Mouse (Mus musculus) gastrocnemius, postnatal 4 days (tissue): Measurements from ENCODE around the gene Gja5. TPM values are rescaled to one million over a fixed set of nuclear protein-coding genes. Genes with fewer than 3 reads are reported as not detected.
"Not testable (repeated sequence)": the region's sequence is repeated elsewhere in the genome, so short reads cannot be mapped to it uniquely, and the experiment has no call there.

Experiments
- DNase-seq, 2 experiments: peaks; one replicate each; pipeline ENCODE4 v3.0.0; 2021 to 2022; ENCODE audit warnings: low spot score in 2 of 2, mixed read lengths in 2 of 2
- total RNA-seq, 2 experiments: library from RNA; stranded (reverse); gene quantifications; 2 replicates each; pipeline ENCODE4 v1.2.3; 2021

Gja5 gene
- total RNA-seq, 2 experiments from 2014 or later: 9.1 to 9.3 TPM

DNA sequence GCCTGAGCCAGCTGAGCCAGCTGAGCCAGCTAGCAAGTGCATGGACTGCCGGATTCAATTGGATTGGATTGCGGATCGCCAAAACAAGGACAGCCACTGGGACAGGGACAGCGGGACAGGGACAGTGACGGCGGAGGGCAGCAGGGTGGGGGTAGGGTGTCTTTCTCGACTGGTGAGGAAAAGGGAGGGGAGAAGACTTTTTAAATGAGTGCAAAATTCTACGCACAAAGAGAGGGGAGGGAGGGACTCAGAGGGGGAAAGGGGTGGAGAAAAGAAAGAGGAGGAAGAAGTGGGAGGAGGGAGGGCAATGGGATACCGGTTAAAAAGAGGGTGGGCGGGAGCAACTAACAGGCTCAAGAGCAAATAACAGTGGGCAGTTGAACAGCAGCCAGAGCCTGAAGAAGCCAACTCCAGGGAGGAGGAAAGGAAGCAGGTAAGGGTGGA, 127.6 kb downstream of the Gja5 start:
- DNase-seq: no peak

- DNase-seq: no peak
These were observed 131.1 kb downstream of the Gja5 start for GRCm38 (mm10) chr3:97035558-97035957.

GRCm38 (mm10) chr3:97037119-97037518, 132.6 kb downstream of the Gja5 start:
- DNase-seq: no peak

DNA sequence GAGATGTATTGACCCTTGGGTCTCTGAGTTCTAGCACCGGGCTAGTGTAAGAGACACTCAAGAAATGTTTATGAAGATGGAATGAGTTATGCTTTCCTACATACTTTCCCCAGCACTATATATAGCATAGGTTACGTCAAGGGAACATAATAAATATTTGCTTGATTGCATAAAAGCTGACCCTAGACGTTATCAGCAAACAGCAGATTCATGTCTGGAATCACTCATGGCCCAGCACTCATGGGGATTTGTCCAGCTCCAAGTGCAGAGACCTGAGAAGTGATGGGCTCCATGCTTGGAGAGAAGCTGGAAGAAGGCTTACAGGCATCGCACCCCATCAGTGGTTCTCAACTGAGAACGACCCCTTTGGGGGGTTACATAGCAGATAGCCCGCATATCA, 135.2 kb downstream of the Gja5 start:
- no peak for DNase-seq

GRCm38 (mm10) chr3:97044188-97044587, 139.7 kb downstream of the Gja5 start:
- no peak for DNase-seq

DNA sequence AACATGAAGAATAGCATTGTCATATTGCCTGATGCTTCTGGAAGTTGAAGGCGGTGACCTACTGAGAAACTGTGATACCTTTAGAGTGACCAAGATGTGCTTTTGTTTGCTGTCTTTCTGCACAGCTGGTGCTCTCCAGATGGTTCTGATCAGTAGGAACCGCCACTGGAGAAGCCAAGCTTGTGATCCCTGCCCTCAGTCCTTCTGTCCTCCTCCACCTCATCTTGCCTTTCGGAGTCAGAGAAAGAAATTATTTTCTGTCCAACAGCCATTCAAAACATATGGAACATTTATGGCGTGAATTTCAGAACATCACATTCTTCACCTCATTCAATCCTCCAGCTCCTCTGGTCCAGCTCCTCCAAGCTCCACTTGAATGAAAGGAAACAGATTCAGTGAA, 143.3 kb downstream of the Gja5 start:
- DNase-seq: no peak

DNA sequence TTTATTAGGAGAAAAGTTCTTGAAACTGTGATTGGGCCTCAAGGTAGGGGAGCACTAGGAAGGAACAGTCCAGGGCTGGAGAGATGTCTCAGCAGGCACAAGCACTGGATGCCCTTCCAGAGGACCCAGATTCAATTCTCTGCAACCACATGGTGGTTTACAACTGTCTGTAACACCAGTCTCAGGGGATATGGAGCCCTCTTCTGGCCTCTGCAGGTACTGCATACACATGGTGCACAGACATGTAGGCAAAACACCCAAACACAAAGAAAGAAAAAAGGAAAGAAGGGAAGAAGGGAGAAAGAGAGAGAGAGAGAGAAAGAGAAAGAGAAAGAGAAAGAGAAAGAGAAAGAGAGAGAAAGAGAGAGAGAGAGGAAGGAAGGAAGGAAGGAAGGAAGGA, 143.9 kb downstream of the Gja5 start:
- no peak for DNase-seq

DNA sequence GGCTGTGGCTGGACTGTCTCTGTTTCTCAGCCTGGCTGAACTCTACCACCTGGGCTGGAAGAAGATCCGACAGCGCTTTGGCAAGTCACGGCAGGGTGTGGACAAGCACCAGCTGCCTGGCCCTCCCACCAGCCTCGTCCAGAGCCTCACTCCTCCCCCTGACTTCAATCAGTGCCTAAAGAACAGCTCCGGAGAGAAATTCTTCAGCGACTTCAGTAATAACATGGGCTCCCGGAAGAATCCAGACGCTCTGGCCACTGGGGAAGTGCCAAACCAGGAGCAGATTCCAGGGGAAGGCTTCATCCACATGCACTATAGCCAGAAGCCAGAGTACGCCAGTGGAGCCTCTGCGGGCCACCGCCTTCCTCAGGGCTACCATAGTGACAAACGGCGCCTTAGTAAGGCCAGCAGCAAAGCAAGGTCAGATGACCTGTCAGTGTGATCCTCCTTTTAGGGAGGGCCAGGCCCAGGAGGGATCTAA, 146.8 kb downstream of the Gja5 start:
- DNase-seq: no peak

DNA sequence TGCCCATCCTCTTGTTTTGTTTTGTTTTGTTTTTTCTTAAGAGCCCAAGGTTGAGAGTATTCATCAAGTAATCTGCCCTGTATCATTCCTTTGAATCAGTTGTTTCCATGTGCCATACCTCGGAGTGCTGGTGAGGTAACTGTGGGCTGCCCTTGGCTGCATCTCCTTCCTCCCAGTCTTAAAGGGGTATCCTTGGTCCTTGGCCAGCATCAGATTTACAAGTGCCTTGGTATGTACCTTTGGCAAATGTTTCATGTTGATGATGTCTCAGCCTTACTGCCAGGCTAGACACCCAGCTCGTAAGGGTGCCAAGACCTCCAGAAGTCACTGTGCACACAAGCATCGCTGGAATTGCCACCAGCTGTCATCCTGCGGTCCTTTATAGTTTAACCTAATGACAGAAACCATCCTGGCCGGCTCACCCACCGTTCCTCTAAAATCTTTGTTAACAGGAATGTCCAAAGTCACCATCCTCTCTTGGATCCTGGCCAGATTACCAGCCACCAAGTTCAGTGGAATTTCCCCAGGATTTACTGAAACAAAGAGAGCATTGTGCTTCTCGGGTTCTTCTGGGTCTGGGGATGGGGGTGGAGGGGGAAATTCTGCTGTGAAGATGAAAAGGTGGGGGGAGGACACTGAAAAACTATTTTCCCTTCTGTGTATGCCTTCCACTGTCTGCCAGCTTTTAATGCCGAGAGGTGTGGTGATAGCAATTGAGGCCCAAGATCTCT, 147.7 kb downstream of the Gja5 start:
- DNase-seq: no peak

GRCm38 (mm10) chr3:97058704-97059103, 154.2 kb downstream of the Gja5 start:
- no peak for DNase-seq

GRCm38 (mm10) chr3:97060119-97060518, 155.6 kb downstream of the Gja5 start:
- no peak for DNase-seq

DNA sequence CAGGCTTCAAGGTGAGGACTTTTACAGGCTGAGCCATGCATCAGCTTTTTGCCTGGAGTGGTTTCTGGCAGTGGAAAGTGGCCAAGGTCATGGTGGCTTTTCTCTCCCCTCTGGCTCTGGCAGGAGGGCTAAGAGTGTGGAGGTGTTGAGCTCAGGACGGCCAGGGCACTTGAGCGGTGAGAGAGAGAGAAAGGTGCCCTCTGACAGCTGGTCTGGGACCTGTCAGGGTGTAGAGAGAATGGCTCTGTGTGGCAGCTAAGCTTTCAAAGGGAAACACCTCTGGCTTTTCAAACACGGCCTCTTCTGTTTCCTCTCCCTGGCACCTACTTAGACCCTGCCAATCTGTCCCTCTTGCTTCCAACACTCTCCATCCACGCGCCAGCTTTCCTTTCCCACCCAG, 158.3 kb downstream of the Gja5 start:
- no peak for DNase-seq

GRCm38 (mm10) chr3:97064046-97064445, 159.6 kb downstream of the Gja5 start:
- no peak for DNase-seq

- DNase-seq: not testable (repeated sequence)
These were observed 165.1 kb downstream of the Gja5 start for GRCm38 (mm10) chr3:97069589-97069988.

- not testable (repeated sequence) for DNase-seq
These were observed 167.4 kb downstream of the Gja5 start for GRCm38 (mm10) chr3:97071916-97072315.

GRCm38 (mm10) chr3:97072361-97072760, 167.9 kb downstream of the Gja5 start:
- DNase-seq: not testable (repeated sequence)

- DNase-seq: not testable (repeated sequence)
These were observed 171.4 kb downstream of the Gja5 start for GRCm38 (mm10) chr3:97075744-97076350.

DNA sequence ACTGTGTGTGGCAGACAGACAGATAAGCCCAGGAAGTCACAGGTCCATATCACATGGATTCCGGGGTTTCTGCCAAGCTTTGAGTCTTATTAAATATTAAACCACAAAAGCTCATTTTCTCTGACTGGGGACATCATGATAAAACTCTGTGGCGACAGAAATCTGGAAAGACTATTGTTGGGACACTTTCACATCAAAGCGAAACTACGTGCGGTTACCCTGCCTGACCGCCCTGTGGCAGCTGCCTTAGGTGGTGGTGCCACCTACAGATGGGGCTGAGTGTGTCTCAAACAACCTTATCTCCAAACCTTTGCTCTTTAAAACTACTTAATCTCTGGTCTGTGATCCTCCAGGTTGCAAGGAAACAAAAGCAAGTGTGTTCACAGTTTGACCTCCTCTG, 171.9 kb downstream of the Gja5 start:
- DNase-seq: no peak

- no peak for DNase-seq
These were observed 173.9 kb downstream of the Gja5 start for GRCm38 (mm10) chr3:97078436-97078835.

- DNase-seq: no peak
These were observed 177.7 kb downstream of the Gja5 start for GRCm38 (mm10) chr3:97082156-97082555.

DNA sequence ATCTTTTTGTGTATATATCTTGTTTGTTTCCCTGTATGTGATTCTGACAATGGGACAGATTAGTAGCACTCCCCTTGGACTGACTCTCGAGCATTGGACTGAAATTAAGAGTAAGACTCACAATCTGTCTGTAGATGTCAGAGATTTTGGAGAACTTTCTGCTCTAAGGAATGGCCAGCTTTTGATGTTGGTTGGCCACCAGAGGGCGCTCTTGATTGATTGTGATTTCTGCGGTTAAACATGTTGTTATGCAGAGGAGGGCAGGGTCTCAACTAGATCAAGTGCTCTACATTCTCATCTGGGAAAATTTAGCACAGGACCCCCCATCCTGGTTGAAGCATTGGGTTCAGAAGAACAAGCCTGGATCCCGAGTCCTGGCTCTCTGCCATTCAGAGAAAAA, 182.8 kb downstream of the Gja5 start:
- peak in 1 of 2 experiments; percentile 22 for DNase-seq

GRCm38 (mm10) chr3:97088291-97088690, 183.8 kb downstream of the Gja5 start:
- not testable (repeated sequence) for DNase-seq

- DNase-seq: not testable (repeated sequence)
These were observed 187.5 kb downstream of the Gja5 start for GRCm38 (mm10) chr3:97091971-97092370.
